Mouse (Mus musculus) liver, embryonic 16.5 days (tissue): ENCODE data around the gene C87436. TPM values are rescaled to one million over a fixed set of nuclear protein-coding genes. Genes with fewer than 3 reads are reported as not detected.

ENCODE experiments used
- ATAC-seq: fragments of 200-750 bp; cut with Nextera tagmentation; 2 replicates; pipeline ENCODE4 v1.8.0; 2017; ENCODE audit warnings: low read depth, mild to moderate bottlenecking, moderate number of reproducible peaks, moderate library complexity
- H3K27ac ChIP-seq: fragments of 300-500 bp; sonication (generic); 2 replicates; pipeline ENCODE4 v1.5.1; 2014; ENCODE audit warnings: mild to moderate bottlenecking, low read length
- H3K27me3 ChIP-seq: fragments of 300-500 bp; sonication (generic); 2 replicates; pipeline ENCODE4 v1.6.1; 2014; ENCODE audit warnings: low read depth, low read length, mixed read lengths; ENCODE audit not compliant: control insufficient read depth, insufficient read depth
- H3K36me3 ChIP-seq: fragments of 300-500 bp; sonication (generic); 2 replicates; pipeline ENCODE4 v1.6.1; 2014; ENCODE audit warnings: mild to moderate bottlenecking; ENCODE audit not compliant: control insufficient read depth, insufficient read depth
- H3K4me1 ChIP-seq: fragments of 300-500 bp; sonication (generic); 2 replicates; pipeline ENCODE4 v1.6.1; 2014; ENCODE audit warnings: low read depth, low read length, mixed read lengths; ENCODE audit not compliant: control insufficient read depth
- H3K4me2 ChIP-seq: fragments of 300-500 bp; sonication (generic); 2 replicates; pipeline ENCODE4 v1.6.1; 2014; ENCODE audit warnings: low read depth, low read length, mixed read lengths
- H3K4me3 ChIP-seq: fragments of 300-500 bp; sonication (generic); 2 replicates; pipeline ENCODE4 v1.5.1; 2014; ENCODE audit warnings: low read depth, mild to moderate bottlenecking, low read length
- H3K9ac ChIP-seq: fragments of 300-500 bp; sonication (generic); 2 replicates; pipeline ENCODE4 v1.6.1; 2014; ENCODE audit warnings: low read depth, low read length
- H3K9me3 ChIP-seq: fragments of 300-500 bp; sonication (generic); replicated peaks from 2 replicates; pipeline ENCODE4 v1.6.1; 2016; ENCODE audit warnings: low read length; ENCODE audit not compliant: control insufficient read depth
- WGBS: fragments of 180-500 bp; shearing (Covaris S2); extraction: QIAGEN DNeasy Blood & Tissue Kit; methylation state at CpG from one replicate; pipeline ENCODE4 v1.1.7; 2014; ENCODE audit not compliant: insufficient replicate concordance; 5-methylcytosine and 5-hydroxymethylcytosine counted together
- polyA plus RNA-seq: library from polyadenylated mRNA; unstranded; fragments of >200 nt; fragmentation: Nextera tagmentation; extraction: Ambion mirVana; gene quantifications from 2 replicates; pipeline ENCODE4 v1.2.1, GENCODE M21; 2015

C87436 gene
- polyA plus RNA-seq, 1 experiment from 2014 or later = 10.6 TPM

DNA sequence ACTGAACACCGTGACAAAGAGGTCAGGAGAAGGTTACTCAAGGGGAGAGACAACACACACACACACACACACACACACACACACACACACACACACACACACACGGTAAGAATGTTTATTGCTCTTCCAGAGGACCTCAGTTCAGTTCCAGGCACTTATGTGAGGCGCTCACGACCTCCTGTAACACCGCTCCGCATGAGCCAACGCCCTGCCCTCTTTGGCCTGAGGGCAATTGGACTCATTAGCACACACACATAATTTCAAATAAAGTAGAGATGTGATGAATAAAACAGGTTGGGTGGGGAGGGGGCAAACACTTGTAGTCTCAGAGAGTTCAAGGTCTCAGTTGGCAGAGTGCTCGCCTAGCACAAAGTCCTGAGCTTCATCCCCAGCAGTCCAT, 58.0 kb downstream of the C87436 start:
- Histone ChIP-seq H3K27me3 (no peaks in the 10 kb centered on the region), H3K27ac (peak overlapping the region; percentile 9; the same call in 1 of the 2 replicates), H3K9me3 (no peaks in the 10 kb centered on the region), H3K4me2 (peak overlapping the region; percentile 46), H3K9ac (no peak overlapping the region), H3K4me1 (peaks cover 12% of the 10 kb centered on the region), H3K4me3 (peak overlapping the region; percentile 42), H3K36me3 (no peaks in the 10 kb centered on the region)
- 73% methylated on average over 8 of the region's 8 CpGs for WGBS
- ATAC-seq = no peak

- Histone ChIP-seq H3K4me1 (peaks cover 12% of the 10 kb centered on the region), H3K9ac (peak overlapping the region; percentile 41; the same call in 1 of the 2 replicates), H3K27ac (peak overlapping the region; percentile 71), H3K4me2 (peak overlapping the region; percentile 46), H3K27me3 (no peaks in the 10 kb centered on the region), H3K36me3 (no peaks in the 10 kb centered on the region), H3K9me3 (no peaks in the 10 kb centered on the region), H3K4me3 (peak overlapping the region; percentile 42)
- ATAC-seq = no peak
- WGBS = 64% methylated on average over 5 of the region's 5 CpGs
These were observed 58.4 kb downstream of the C87436 start for GRCm38 (mm10) chr6:86496585-86496984.

DNA sequence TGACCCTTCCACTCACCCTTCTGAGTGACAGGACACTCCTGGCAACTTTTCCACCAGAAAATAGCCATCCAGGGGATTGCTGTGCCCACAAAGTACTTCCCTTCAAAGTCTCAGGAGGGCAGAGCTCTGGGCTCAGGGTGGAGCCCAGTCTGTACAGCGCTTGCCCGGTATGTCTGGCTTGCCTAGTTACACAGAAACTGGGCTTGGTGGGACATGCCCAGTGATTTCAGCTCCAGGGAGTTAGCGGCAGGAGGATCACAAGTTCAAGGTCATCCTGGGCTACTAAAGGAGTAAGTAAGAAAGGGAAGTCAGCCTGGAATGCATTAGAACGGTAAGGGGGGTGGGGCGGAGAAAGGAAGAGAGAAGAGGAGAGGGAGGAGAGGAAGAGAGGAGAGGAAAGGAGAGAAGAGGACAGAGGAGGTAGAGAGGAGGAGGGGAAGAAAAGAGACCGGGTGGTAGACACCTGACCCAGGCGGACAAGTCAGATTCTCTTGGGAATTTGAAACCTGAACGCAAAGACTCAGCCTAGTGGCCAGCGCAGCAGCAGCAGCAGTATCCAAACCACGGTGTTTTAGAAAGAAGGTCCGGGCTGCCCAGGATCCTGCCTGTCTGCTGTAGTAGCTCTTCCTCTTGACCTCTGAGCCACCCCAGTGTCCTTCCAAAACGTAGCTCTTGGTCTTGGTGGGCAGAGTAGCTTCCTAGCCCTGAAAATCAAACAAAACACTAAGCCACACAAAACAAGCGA, 59.1 kb downstream of the C87436 start:
- Histone ChIP-seq H3K9ac (peak overlapping the region; percentile 41), H3K27ac (peak overlapping the region; percentile 71), H3K36me3 (no peaks in the 10 kb centered on the region), H3K27me3 (no peaks in the 10 kb centered on the region), H3K9me3 (no peaks in the 10 kb centered on the region), H3K4me3 (peak overlapping the region; percentile 42), H3K4me2 (peak overlapping the region; percentile 46), H3K4me1 (peaks cover 12% of the 10 kb centered on the region)
- 11% methylated on average over 13 of the region's 13 CpGs for WGBS
- ATAC-seq = peak; percentile 41

DNA sequence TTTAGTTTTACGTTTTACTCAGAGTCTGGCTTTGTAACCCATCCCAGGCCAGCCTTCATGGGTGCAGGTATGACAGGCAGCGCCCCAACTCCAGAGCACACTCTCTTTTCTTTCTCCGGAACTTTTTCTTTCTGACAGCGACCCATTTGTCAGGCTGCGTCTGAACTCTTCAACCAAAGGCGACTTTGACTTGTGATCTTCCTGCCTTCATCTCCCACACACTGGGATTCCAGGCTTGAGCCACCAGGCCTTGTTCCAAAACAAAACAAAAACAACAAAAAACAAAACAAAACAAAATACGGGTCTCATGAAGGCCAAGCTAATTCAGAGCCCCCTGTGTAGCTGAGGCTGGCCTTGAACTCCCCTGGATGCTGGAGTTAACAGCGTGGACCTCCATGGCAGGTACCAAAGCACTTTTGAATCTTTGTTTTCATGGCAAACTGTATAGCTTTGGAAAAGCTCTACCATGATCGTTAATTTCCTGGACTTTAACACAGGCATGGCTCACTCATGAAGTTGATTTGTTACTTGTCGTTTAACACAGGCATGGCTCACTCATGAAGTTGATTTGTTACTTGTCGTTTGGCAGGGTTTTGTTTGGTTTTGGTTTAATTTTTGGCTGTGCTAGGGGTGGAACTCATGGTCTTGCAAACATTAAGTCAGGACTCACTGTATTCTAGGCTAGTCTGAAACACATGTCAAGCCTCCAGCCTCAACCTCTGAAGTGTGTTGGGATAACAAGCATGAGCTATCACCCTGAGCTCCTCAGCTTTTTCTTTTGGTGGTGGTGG, 60.0 kb downstream of the C87436 start:
- 53% methylated on average over 11 of the region's 11 CpGs for WGBS
- peak overlapping the region; percentile 46 for H3K4me2 ChIP-seq
- H3K36me3 ChIP-seq = no peaks in the 10 kb centered on the region
- H3K27ac ChIP-seq = peak overlapping the region; percentile 71
- no peak for ATAC-seq
- no peaks in the 10 kb centered on the region for H3K9me3 ChIP-seq
- H3K27me3 ChIP-seq = no peaks in the 10 kb centered on the region
- H3K9ac ChIP-seq = no peak overlapping the region
- peaks cover 12% of the 10 kb centered on the region for H3K4me1 ChIP-seq
- H3K4me3 ChIP-seq = peak overlapping the region; percentile 42

GRCm38 (mm10) chr6:86499571-86500109, 61.5 kb downstream of the C87436 start:
- no peak overlapping the region for H3K9ac ChIP-seq
- no peak overlapping the region; the same call in 1 of the 2 replicates for H3K27ac ChIP-seq
- no peaks in the 10 kb centered on the region for H3K9me3 ChIP-seq
- no peaks in the 10 kb centered on the region for H3K36me3 ChIP-seq
- ATAC-seq = no peak
- no peak overlapping the region for H3K4me2 ChIP-seq
- H3K4me3 ChIP-seq = no peak overlapping the region
- WGBS = 60% methylated on average over 5 of the region's 5 CpGs
- peaks cover 2% of the 10 kb centered on the region for H3K4me1 ChIP-seq
- H3K27me3 ChIP-seq = no peaks in the 10 kb centered on the region

GRCm38 (mm10) chr6:86503513-86503912, 65.3 kb downstream of the C87436 start:
- Histone ChIP-seq H3K4me3 (no peak overlapping the region), H3K4me2 (no peak overlapping the region), H3K9me3 (no peaks in the 10 kb centered on the region), H3K27ac (no peak overlapping the region), H3K27me3 (no peaks in the 10 kb centered on the region), H3K36me3 (no peaks in the 10 kb centered on the region), H3K9ac (no peak overlapping the region), H3K4me1 (no peaks in the 10 kb centered on the region; the same call in 1 of the 2 replicates)
- no peak for ATAC-seq
- 58% methylated on average over 4 of the region's 4 CpGs for WGBS

GRCm38 (mm10) chr6:86505671-86506070, 67.5 kb downstream of the C87436 start:
- H3K27ac ChIP-seq = no peak overlapping the region
- WGBS = 55% methylated on average over 7 of the region's 7 CpGs
- H3K4me2 ChIP-seq = no peak overlapping the region
- ATAC-seq = no peak
- no peak overlapping the region for H3K4me3 ChIP-seq
- H3K36me3 ChIP-seq = no peaks in the 10 kb centered on the region
- no peak overlapping the region for H3K9ac ChIP-seq
- peaks cover 12% of the 10 kb centered on the region for H3K4me1 ChIP-seq
- no peaks in the 10 kb centered on the region for H3K9me3 ChIP-seq
- no peaks in the 10 kb centered on the region for H3K27me3 ChIP-seq

DNA sequence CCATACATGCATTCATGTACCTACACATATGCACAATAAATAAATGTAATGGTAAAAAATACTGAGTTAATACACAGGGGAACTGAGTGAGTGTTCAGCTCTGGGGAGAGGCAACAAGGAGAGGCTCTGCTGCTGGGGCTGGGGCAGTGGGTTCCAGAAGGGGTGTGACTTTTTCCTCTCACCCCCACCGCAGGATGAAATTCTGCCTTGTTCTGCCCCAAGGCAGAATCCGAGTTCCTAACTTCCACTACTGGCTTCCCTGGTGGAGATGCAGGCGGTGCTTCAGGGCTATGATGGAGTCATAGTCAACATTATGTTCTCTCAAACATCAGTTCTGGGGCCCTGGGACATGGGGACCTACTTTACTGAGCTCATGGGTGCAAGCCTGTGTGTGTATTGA, 68.1 kb downstream of the C87436 start:
- no peaks in the 10 kb centered on the region for H3K9me3 ChIP-seq
- ATAC-seq = no peak
- no peak overlapping the region for H3K9ac ChIP-seq
- no peak overlapping the region for H3K27ac ChIP-seq
- peaks cover 15% of the 10 kb centered on the region for H3K4me1 ChIP-seq
- H3K27me3 ChIP-seq = no peaks in the 10 kb centered on the region
- WGBS = 68% methylated on average over 3 of the region's 3 CpGs
- H3K36me3 ChIP-seq = no peaks in the 10 kb centered on the region
- H3K4me2 ChIP-seq = no peak overlapping the region
- H3K4me3 ChIP-seq = no peak overlapping the region

DNA sequence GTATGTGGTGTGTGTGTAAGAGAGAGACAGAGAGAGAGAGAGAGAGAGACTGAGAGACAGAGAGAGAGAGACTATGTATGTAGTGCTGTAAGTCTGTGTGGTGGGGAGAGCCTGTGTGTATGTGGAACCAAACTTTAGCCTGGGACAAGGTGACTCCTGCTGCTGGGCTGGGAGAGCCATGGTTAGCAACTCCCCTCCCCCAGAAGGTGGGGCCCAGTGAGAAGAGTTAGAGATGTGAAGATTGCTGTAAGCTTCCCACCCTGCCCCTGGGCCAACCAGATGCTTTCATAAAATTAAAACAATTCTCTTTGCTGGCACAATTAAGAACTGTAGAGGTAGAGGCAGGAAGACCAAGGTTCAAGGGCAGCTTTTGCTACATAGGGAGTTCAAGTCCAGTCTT, 68.9 kb downstream of the C87436 start:
- Histone ChIP-seq H3K4me3 (no peak overlapping the region), H3K36me3 (no peaks in the 10 kb centered on the region), H3K4me2 (no peak overlapping the region), H3K27me3 (no peaks in the 10 kb centered on the region), H3K27ac (no peak overlapping the region), H3K4me1 (peaks cover 15% of the 10 kb centered on the region), H3K9ac (no peak overlapping the region), H3K9me3 (no peaks in the 10 kb centered on the region)
- ATAC-seq = no peak
